Comparison of ENCODE assay signal across 8 mouse cellular contexts in genomic region chr19:24271326-24271725, GRCm38 (mm10). TPM values are rescaled to one million over a fixed set of nuclear protein-coding genes. Genes with fewer than 3 reads are reported as not detected.
DNase-seq lines count a peak whose midpoint lies in the region; ATAC-seq lines count a peak whose summit lies in the region.

No protein-coding gene starts in this region.

- peak; percentile 60 for ATAC-seq in forebrain, embryonic 15.5 days (replicated peaks)
- peak; percentile 88 for ATAC-seq in intestine, embryonic 15.5 days
- peak; percentile 71; the same call in 1 of the 2 replicates for ATAC-seq in neural tube, embryonic 11.5 days (ENCODE audit: insufficient read depth, low FRiP score, low TSS enrichment)
- no peak for ATAC-seq in erythroid progenitor cell, adult 5-6 weeks (replicated peaks; ENCODE audit: low FRiP score, poor library complexity, severe bottlenecking)

- H3K4me3 ChIP-seq in forebrain, embryonic 15.5 days, result no peak overlapping the region
- no peak overlapping the region for H3K4me3 ChIP-seq in intestine, embryonic 15.5 days (replicated peaks)
- no peak overlapping the region for H3K4me3 ChIP-seq in neural tube, embryonic 11.5 days (ENCODE audit: low read depth, low read length)

- no peaks in the 10 kb centered on the region for H3K27me3 ChIP-seq in forebrain, embryonic 15.5 days
- no peaks in the 10 kb centered on the region for H3K27me3 ChIP-seq in intestine, embryonic 15.5 days (replicated peaks)
- no peaks in the 10 kb centered on the region for H3K27me3 ChIP-seq in neural tube, embryonic 11.5 days (ENCODE audit: control insufficient read depth, insufficient read depth, low read length)

- no peaks in the 10 kb centered on the region for H3K36me3 ChIP-seq in forebrain, embryonic 15.5 days
- H3K36me3 ChIP-seq in intestine, embryonic 15.5 days, result no peaks in the 10 kb centered on the region
- no peaks in the 10 kb centered on the region for H3K36me3 ChIP-seq in neural tube, embryonic 11.5 days (ENCODE audit: control insufficient read depth, insufficient read depth, low read length)

- H3K9ac ChIP-seq in forebrain, embryonic 15.5 days (replicated peaks), result no peak overlapping the region
- no peak overlapping the region for H3K9ac ChIP-seq in intestine, embryonic 15.5 days
- no peak overlapping the region for H3K9ac ChIP-seq in neural tube, embryonic 11.5 days (ENCODE audit: low read length)

- peaks cover 25% of the 10 kb centered on the region for H3K4me1 ChIP-seq in forebrain, embryonic 15.5 days
- peaks cover 4% of the 10 kb centered on the region; the same call in 1 of the 2 replicates for H3K4me1 ChIP-seq in intestine, embryonic 15.5 days (replicated peaks)
- peaks cover 3% of the 10 kb centered on the region; the same call in 1 of the 2 replicates for H3K4me1 ChIP-seq in neural tube, embryonic 11.5 days (ENCODE audit: control insufficient read depth, insufficient read depth, low read length)

- peak; percentile 66 for DNase-seq in A20 (ENCODE audit: low read depth, low spot score)
- peak; percentile 43 for DNase-seq in R1 (ENCODE audit: low read depth, low spot score)
- DNase-seq in liver, result peak; percentile 20
- peak; percentile 26 for DNase-seq in neural tube, embryonic 11.5 days (ENCODE audit: low spot score)
- no peak for DNase-seq in cerebellum, postnatal 36 days

- no peaks in the 10 kb centered on the region for H3K9me3 ChIP-seq in forebrain, embryonic 15.5 days
- no peaks in the 10 kb centered on the region for H3K9me3 ChIP-seq in intestine, embryonic 15.5 days
- no peaks in the 10 kb centered on the region for H3K9me3 ChIP-seq in neural tube, embryonic 11.5 days (ENCODE audit: control insufficient read depth, low read length)

- no peak overlapping the region for H3K27ac ChIP-seq in forebrain, embryonic 15.5 days (replicated peaks)
- peak overlapping the region; percentile 58 for H3K27ac ChIP-seq in intestine, embryonic 15.5 days
- no peak overlapping the region; the same call in 1 of the 2 replicates for H3K27ac ChIP-seq in neural tube, embryonic 11.5 days (ENCODE audit: low read depth, low read length)

- H3K4me2 ChIP-seq in forebrain, embryonic 15.5 days (replicated peaks), result no peak overlapping the region
- H3K4me2 ChIP-seq in intestine, embryonic 15.5 days (replicated peaks), result peak overlapping the region; percentile 40
- no peak overlapping the region for H3K4me2 ChIP-seq in neural tube, embryonic 11.5 days (ENCODE audit: low read depth)

- 38% methylated on average over 7 of the region's 7 CpGs for WGBS in forebrain, embryonic 15.5 days
- WGBS in intestine, embryonic 15.5 days, result 36% methylated on average over 7 of the region's 7 CpGs
- 48% methylated on average over 7 of the region's 7 CpGs for WGBS in neural tube, embryonic 11.5 days

RNA-seq across cellular contexts. Expression of gene Fxn, which starts 9.1 kb away (rescaled TPM):
- polyA plus RNA-seq in forebrain, embryonic 15.5 days (2015; fragmentation: Nextera tagmentation; extraction: Ambion mirVana), result 43.4 and 49.4 TPM in 2 replicates
- 41.1 and 42.3 TPM in 2 replicates for polyA plus RNA-seq in intestine, embryonic 15.5 days (2015; fragmentation: Nextera tagmentation; extraction: Ambion mirVana)
- 47.6 and 49.1 TPM in 2 replicates for polyA plus RNA-seq in neural tube, embryonic 11.5 days (2014; fragmentation: Nextera tagmentation; extraction: Ambion mirVana)
- 26.4 and 31.7 TPM in 2 replicates for total RNA-seq in erythroid progenitor cell, adult 5-6 weeks (2015; ENCODE audit: low replicate concordance)
- total RNA-seq in erythroid progenitor cell, adult 5-6 weeks (2017; ENCODE audit: low replicate concordance), result 20.0 and 25.9 TPM in 2 replicates

RNA-seq across cellular contexts. Expression of gene Tjp2, which starts 46.5 kb away (rescaled TPM):
- polyA plus RNA-seq in forebrain, embryonic 15.5 days (2015; fragmentation: Nextera tagmentation; extraction: Ambion mirVana), result 11.9 and 13.9 TPM in 2 replicates
- 41.2 and 41.7 TPM in 2 replicates for polyA plus RNA-seq in intestine, embryonic 15.5 days (2015; fragmentation: Nextera tagmentation; extraction: Ambion mirVana)
- 31.9 and 32.5 TPM in 2 replicates for polyA plus RNA-seq in neural tube, embryonic 11.5 days (2014; fragmentation: Nextera tagmentation; extraction: Ambion mirVana)
- not detected in 2 replicates for total RNA-seq in erythroid progenitor cell, adult 5-6 weeks (2015; ENCODE audit: low replicate concordance)
- 1.3 and 3.7 TPM in 2 replicates for total RNA-seq in erythroid progenitor cell, adult 5-6 weeks (2017; ENCODE audit: low replicate concordance)

Comparison
In these comparisons a context has a peak if more than half of its experiments do, and no peak if none do; other contexts are left out.
1. DNase-seq: peak in A20 (single experiment), R1 (single experiment), liver (single experiment) and neural tube, embryonic 11.5 days (single experiment); none in cerebellum, postnatal 36 days (0 of 2).